Mouse (Mus musculus) neural tube, embryonic 11.5 days (tissue): ENCODE measurements around the gene Pxk. TPM values are rescaled to one million over a fixed set of nuclear protein-coding genes. Genes with fewer than 3 reads are reported as not detected.

Experiments
- ATAC-seq: fragments of 200-750 bp; cut with Nextera tagmentation; 2 replicates; pipeline ENCODE4 v1.8.0; 2017; ENCODE audit warnings: moderate number of reproducible peaks, mild to moderate bottlenecking, moderate TSS enrichment, moderate library complexity; ENCODE audit not compliant: insufficient read depth, low FRiP score, low TSS enrichment
- DNase-seq: peaks from one replicate; pipeline ENCODE4 v3.0.0-alpha.2; 2015; ENCODE audit warnings: low spot score
- H3K27ac ChIP-seq: fragments of 300-500 bp; sonication (generic); 2 replicates; pipeline ENCODE4 v1.5.1; 2014; ENCODE audit warnings: low read depth, mild to moderate bottlenecking, low read length
- H3K27me3 ChIP-seq: fragments of 300-500 bp; sonication (generic); 2 replicates; pipeline ENCODE4 v1.6.1; 2014; ENCODE audit warnings: mild to moderate bottlenecking, low read length, mixed read lengths; ENCODE audit not compliant: control insufficient read depth, insufficient read depth
- H3K36me3 ChIP-seq: fragments of 300-500 bp; sonication (generic); 2 replicates; pipeline ENCODE4 v1.6.1; 2014; ENCODE audit warnings: mild to moderate bottlenecking, low read length, moderate library complexity, mixed read lengths; ENCODE audit not compliant: control insufficient read depth, insufficient read depth
- H3K4me1 ChIP-seq: fragments of 300-500 bp; sonication (generic); 2 replicates; pipeline ENCODE4 v1.6.1; 2014; ENCODE audit warnings: low read length, mixed read lengths; ENCODE audit not compliant: control insufficient read depth, insufficient read depth
- H3K4me2 ChIP-seq: fragments of 300-500 bp; sonication (generic); 2 replicates; pipeline ENCODE4 v1.6.1; 2014; ENCODE audit warnings: low read depth, mild to moderate bottlenecking, moderate library complexity
- H3K4me3 ChIP-seq: fragments of 300-500 bp; sonication (generic); 2 replicates; pipeline ENCODE4 v1.5.1; 2014; ENCODE audit warnings: low read depth, low read length
- H3K9ac ChIP-seq: fragments of 300-500 bp; sonication (generic); 2 replicates; pipeline ENCODE4 v1.6.1; 2014; ENCODE audit warnings: mild to moderate bottlenecking, low read length
- H3K9me3 ChIP-seq: fragments of 300-500 bp; sonication (generic); 2 replicates; pipeline ENCODE4 v1.6.1; 2016; ENCODE audit warnings: low read length; ENCODE audit not compliant: control insufficient read depth
- WGBS: fragments of 180-500 bp; shearing (Covaris S2); extraction: QIAGEN DNeasy Blood & Tissue Kit; methylation state at CpG from one replicate; pipeline ENCODE4 v1.1.7; 2014; 5-methylcytosine and 5-hydroxymethylcytosine counted together
- polyA plus RNA-seq: library from polyadenylated mRNA; unstranded; fragments of >200 nt; fragmentation: Nextera tagmentation; extraction: Ambion mirVana; gene quantifications from 2 replicates; pipeline ENCODE4 v1.2.1, GENCODE M21; 2014

The Pxk gene
- 35.5 and 36.0 TPM in 2 replicates for polyA plus RNA-seq

DNA sequence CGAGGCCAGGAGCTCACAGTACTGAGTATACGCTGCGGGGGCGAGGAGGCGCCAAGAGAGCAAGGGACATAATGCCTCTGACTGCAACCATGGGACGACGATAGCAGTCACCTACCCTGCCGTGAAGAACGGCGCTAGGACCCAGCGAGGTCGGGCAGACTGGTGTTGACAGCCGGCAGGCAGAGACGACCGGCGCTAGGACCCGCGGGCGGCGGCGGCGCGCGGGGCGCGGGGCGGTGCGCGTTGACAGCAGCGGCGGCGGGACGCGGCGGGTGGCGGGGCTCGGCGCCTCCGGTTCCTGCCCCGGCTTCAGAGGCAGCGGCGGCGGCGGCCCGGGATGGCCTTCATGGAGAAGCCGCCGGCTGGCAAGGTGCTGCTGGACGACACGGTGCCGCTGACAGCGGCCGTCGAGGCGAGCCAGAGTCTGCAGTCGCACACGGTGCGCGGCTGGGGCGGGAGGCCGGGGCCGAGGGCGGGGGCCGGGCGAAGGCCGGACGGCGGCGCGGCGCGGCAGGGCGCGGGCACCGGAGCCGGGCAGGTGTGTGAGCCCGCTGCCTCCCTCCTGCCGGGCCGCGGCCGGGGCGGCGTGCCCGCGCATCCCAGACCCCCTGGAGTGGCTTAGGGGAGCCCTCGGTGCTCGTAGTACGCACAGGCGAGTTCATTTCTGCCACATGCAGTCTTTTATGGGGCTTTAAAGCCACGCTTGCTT is at the start of gene Pxk:
Pxk (plus strand) TSS at position 234 of the 709 bp plus-strand sequence.
- peak within 1 kb of the TSS; percentile 63 for H3K4me2 ChIP-seq
- H3K4me1 ChIP-seq, result no peaks in the 10 kb centered on the region
- no peaks in the 10 kb centered on the region for H3K9me3 ChIP-seq
- ATAC-seq, result peak; percentile 93
- no peaks in the 10 kb centered on the region for H3K36me3 ChIP-seq
- peak within 1 kb of the TSS; percentile 78 for H3K9ac ChIP-seq
- peak within 1 kb of the TSS; percentile 91 for H3K4me3 ChIP-seq
- WGBS, result under 1% methylated on average over 69 of the region's 89 CpGs
- peak within 1 kb of the TSS; percentile 42; the same call in 1 of the 2 replicates for H3K27ac ChIP-seq
- H3K27me3 ChIP-seq, result no peaks in the 10 kb centered on the region
- peak; percentile 92 for DNase-seq

DNA sequence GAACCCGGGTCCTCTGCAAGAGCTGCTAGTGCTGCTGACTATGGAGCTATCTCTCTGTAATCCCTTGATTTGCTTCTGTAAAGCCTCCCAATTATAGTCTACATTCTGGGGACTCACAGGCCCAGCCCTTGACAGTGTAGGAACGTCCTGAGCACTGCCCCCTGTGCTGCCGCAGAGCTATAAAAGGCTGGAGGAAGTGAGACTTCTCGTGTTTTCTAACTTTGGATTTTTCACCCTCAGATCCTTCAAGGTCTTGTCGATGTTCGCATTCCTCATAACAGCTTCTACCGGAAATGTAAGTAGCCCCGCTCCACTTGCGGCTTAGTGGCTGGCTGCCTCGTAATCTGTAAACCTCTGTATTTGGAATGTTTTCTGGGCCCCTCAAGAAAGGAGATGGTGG is 48.7 kb upstream of the Pxk start:
- Histone ChIP-seq H3K4me2 (no peak overlapping the region), H3K9me3 (no peaks in the 10 kb centered on the region), H3K4me3 (no peak overlapping the region), H3K36me3 (peaks cover 2% of the 10 kb centered on the region), H3K4me1 (no peaks in the 10 kb centered on the region), H3K9ac (no peak overlapping the region), H3K27ac (no peak overlapping the region), H3K27me3 (no peaks in the 10 kb centered on the region)
- WGBS, result 90% methylated on average over 10 of the region's 10 CpGs
- ATAC-seq (no peak), DNase-seq (no peak)

DNA sequence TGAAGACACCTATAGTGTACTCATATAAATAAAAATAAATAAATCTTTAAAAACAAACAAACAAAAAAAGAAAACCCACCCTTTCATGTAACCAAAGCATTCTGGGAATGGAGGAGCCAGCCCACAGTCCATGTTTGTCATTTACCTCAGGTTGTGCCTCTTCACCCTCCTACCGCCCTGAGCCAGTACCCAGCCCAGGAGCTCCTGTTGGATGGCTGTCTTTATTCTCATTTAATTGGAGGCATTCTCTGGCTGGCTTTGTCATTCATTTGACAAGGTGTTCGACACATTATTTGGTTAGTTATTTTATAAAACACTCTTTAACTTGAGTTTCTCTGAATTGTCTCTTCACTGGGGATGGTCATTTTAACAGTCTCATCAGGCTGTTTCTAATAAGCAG is 46.1 kb upstream of the Pxk start:
- no peaks in the 10 kb centered on the region for H3K27me3 ChIP-seq
- no peak overlapping the region for H3K4me3 ChIP-seq
- no peaks in the 10 kb centered on the region for H3K9me3 ChIP-seq
- no peak for ATAC-seq
- H3K4me1 ChIP-seq, result no peaks in the 10 kb centered on the region
- no peak overlapping the region for H3K9ac ChIP-seq
- H3K4me2 ChIP-seq, result no peak overlapping the region
- WGBS, result 92% methylated on average over 2 of the region's 2 CpGs
- no peak overlapping the region for H3K27ac ChIP-seq
- DNase-seq, result no peak
- H3K36me3 ChIP-seq, result peaks cover 2% of the 10 kb centered on the region; the same call in 1 of the 2 replicates

DNA sequence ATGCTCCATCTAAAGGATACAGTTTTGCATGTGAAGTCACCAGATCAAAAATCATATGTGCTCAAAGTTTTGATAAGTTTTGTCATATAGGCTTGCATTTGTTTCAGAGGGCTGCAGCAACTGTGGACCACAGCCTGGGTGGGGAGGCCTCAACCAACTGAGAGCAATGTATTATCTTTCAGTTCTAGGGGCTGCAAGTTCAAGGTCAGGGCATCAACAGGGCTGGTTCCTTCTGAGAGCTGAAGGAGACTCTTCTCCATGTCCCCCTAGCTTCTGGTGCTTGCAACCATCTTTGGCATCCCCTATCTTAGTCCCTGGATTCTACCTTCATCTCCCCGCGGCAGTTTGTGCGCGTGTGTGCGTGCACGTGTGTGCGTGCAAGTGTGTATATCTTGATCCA is 45.4 kb upstream of the Pxk start:
- Histone ChIP-seq H3K27ac (no peak overlapping the region), H3K4me1 (no peaks in the 10 kb centered on the region), H3K9ac (no peak overlapping the region), H3K9me3 (no peaks in the 10 kb centered on the region), H3K4me3 (no peak overlapping the region), H3K27me3 (no peaks in the 10 kb centered on the region), H3K36me3 (peaks cover 2% of the 10 kb centered on the region; the same call in 1 of the 2 replicates), H3K4me2 (no peak overlapping the region)
- WGBS, result 95% methylated on average over 7 of the region's 7 CpGs
- ATAC-seq (no peak), DNase-seq (no peak)

DNA sequence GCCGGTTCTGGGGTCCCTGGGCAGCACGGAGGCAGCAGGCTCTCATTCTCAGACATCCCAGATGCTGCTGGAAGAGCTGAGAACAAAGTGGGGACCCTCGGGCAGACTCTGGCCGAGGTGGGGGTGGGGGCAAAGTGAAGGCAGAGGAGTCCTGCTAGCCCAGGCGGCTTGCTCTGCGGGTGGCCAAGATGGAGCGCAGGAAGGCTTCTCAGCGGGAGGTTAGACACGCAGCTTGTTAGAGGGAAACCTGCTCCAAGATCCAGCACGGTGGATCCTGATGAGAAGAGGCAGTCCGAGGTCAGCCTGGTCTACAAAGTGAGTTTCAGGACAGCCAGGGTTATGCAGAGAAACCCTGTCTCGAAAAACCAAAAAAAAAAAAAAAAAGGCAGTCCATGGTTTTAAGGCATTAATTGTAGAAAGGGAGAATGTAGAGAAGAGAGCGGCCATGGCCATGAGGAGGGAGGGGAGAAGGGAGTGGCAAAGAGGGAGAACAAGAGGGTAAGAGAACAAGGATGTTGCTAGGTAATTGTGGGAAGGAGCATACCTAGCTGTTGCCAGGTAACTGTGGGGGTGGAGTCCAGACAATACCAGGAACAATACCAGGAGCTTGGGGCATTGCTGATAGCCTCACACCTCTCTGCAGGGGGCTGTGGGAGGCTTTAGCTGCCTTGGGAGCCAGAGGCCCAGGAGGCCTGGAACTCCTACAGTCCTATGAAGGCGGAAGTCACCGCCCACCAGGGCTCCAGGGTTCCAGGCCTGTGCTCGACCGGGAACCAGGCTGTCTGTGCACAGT is 43.5 kb upstream of the Pxk start:
- Histone ChIP-seq H3K4me3 (no peak overlapping the region), H3K27ac (no peak overlapping the region), H3K27me3 (no peaks in the 10 kb centered on the region), H3K4me1 (no peaks in the 10 kb centered on the region), H3K4me2 (no peak overlapping the region), H3K9me3 (no peaks in the 10 kb centered on the region), H3K9ac (no peak overlapping the region), H3K36me3 (no peaks in the 10 kb centered on the region)
- DNase-seq (no peak), ATAC-seq (no peak)
- 21% methylated on average over 17 of the region's 17 CpGs for WGBS

DNA sequence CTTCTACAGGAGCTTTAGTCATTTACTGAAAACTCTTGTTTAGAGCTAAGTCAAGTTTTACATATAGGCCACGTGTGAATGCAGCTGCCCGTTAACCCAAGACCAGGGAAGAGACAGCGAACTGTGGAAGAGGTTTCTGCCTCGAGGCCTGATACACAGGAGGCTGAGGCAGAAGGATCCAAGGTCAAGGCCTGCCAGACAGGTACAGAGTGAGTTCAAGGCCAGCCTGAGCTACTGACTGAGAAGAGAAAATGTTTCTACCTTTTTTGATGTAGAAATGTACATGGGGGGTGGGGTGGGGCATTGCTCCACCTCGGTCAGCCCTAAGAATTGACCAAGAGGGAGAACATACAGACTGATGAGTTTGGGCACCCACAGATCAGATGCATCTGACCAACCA is 41.9 kb upstream of the Pxk start:
- H3K27me3 ChIP-seq, result no peaks in the 10 kb centered on the region
- no peaks in the 10 kb centered on the region for H3K9me3 ChIP-seq
- ATAC-seq, result no peak
- no peaks in the 10 kb centered on the region for H3K4me1 ChIP-seq
- WGBS, result 90% methylated on average over 5 of the region's 5 CpGs
- no peak for DNase-seq
- H3K4me2 ChIP-seq, result no peak overlapping the region
- no peak overlapping the region for H3K4me3 ChIP-seq
- no peaks in the 10 kb centered on the region for H3K36me3 ChIP-seq
- H3K9ac ChIP-seq, result no peak overlapping the region
- no peak overlapping the region for H3K27ac ChIP-seq

DNA sequence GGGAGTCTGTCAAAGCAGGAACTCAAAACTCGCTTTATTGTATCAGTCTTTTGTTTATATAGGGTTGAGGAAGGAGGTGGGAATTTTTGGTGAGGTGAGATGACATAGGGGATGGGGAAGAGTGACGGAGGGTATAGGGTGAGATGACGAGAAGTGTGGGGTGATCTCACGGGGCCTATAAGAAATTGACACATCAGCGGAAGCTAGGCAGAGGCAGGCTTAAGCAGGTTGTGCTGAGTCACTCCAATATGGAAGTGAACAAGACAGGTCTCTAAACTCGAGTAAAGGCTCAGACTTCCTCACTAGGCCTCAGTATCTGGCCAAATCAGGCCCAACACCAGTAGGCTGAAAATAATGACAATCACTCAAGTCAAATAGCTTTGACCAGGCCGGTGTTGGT is 38.1 kb upstream of the Pxk start:
- Histone ChIP-seq H3K4me3 (no peak overlapping the region), H3K4me2 (no peak overlapping the region), H3K36me3 (no peaks in the 10 kb centered on the region), H3K4me1 (peaks cover 7% of the 10 kb centered on the region), H3K27me3 (no peaks in the 10 kb centered on the region), H3K27ac (no peak overlapping the region), H3K9me3 (no peaks in the 10 kb centered on the region), H3K9ac (no peak overlapping the region)
- 97% methylated on average over 7 of the region's 7 CpGs for WGBS
- DNase-seq (no peak), ATAC-seq (no peak)

DNA sequence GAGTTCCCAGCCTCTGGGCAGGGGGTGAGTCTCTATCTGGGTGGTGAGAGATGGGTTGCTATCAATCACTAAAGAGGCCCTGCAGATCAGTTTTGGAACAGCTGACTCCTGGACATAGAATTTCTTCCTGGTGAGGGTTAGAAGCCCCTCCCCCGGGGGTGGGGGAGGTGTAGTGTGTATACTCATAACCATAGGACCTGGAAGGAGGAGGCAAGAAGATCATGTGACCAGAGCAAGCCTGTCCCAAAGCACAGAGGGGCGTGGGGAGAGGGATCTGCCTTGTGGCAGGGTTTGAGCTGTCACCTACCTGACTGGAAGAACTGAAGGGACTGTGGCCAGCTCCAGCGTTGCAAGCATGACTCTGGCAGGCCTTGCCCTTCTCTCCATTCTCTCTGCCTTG is 35.9 kb upstream of the Pxk start:
- Histone ChIP-seq H3K4me2 (no peak overlapping the region), H3K27me3 (no peaks in the 10 kb centered on the region)

More for the DNA sequence above, 35.9 kb upstream of the Pxk start:
- peak; percentile 44 for DNase-seq
- 0 out of 2 replicates have a peak, but pooled peaks have one; percentile 38 for ATAC-seq
- no peak overlapping the region for H3K27ac ChIP-seq
- H3K9ac ChIP-seq, result no peak overlapping the region
- WGBS, result 37% methylated on average over 3 of the region's 3 CpGs
- peaks cover 7% of the 10 kb centered on the region for H3K4me1 ChIP-seq
- H3K4me3 ChIP-seq, result no peak overlapping the region
- H3K9me3 ChIP-seq, result no peaks in the 10 kb centered on the region
- H3K36me3 ChIP-seq, result no peaks in the 10 kb centered on the region
